Mouse (Mus musculus) testis, adult 2 months (tissue): ENCODE data around the gene Uggt1. TPM values are rescaled to one million over a fixed set of nuclear protein-coding genes. Genes with fewer than 3 reads are reported as not detected.

Experiments used
- H3K27ac ChIP-seq: fragments of 200-500 bp; 2 replicates; pipeline ENCODE4 v1.5.1; 2012; ENCODE audit warnings: low read depth, low read length; ENCODE audit not compliant: control insufficient read depth, insufficient read depth
- H3K27me3 ChIP-seq: fragments of 200-500 bp; 2 replicates; pipeline ENCODE4 v1.6.1; 2012; ENCODE audit warnings: mild to moderate bottlenecking, low read length, moderate library complexity; ENCODE audit not compliant: control insufficient read depth, insufficient read depth
- H3K36me3 ChIP-seq: fragments of 200-500 bp; 2 replicates; pipeline ENCODE4 v1.6.1; 2012; ENCODE audit warnings: mild to moderate bottlenecking, low read length; ENCODE audit not compliant: control insufficient read depth, insufficient read depth
- H3K4me1 ChIP-seq: fragments of 200-500 bp; 2 replicates; pipeline ENCODE4 v1.6.1; 2012; ENCODE audit warnings: low read length; ENCODE audit not compliant: control insufficient read depth, insufficient read depth
- H3K4me3 ChIP-seq: fragments of 200-500 bp; 2 replicates; pipeline ENCODE4 v1.5.1; 2012; ENCODE audit warnings: low read depth, mild to moderate bottlenecking, low read length, moderate library complexity, mixed read lengths; ENCODE audit not compliant: control insufficient read depth
- CTCF ChIP-seq: fragments of 200-500 bp; IDR thresholded peaks from 2 replicates; pipeline ENCODE4 v1.5.1; 2012; ENCODE audit warnings: low read depth, mild to moderate bottlenecking, inconsistent platforms, low read length, moderate library complexity; ENCODE audit not compliant: control insufficient read depth, insufficient read depth, insufficient replicate concordance
- POLR2A ChIP-seq: fragments of 200-500 bp; IDR thresholded peaks from 2 replicates; pipeline ENCODE4 v1.6.1; 2012; ENCODE audit warnings: low read depth, mild to moderate bottlenecking, inconsistent platforms, low read length, moderate library complexity; ENCODE audit not compliant: control insufficient read depth
- polyA plus RNA-seq: library from polyadenylated mRNA; depleted of rRNA; stranded (reverse); fragments of >200 nt; gene quantifications from 2 replicates; pipeline ENCODE4 v1.2.3, GENCODE M21; 2012

The Uggt1 gene
- polyA plus RNA-seq, 1 experiment, result 8.4 TPM

- no peak overlapping the region for H3K27ac ChIP-seq
- peaks cover 4% of the 10 kb centered on the region; the same call in 1 of the 2 replicates for H3K4me1 ChIP-seq
- H3K4me3 ChIP-seq, result no peak overlapping the region
- no peaks in the 10 kb centered on the region for H3K27me3 ChIP-seq
- H3K36me3 ChIP-seq, result no peaks in the 10 kb centered on the region
- no peak for TF ChIP-seq POLR2A
Observed at GRCm38 (mm10) chr1:36240176-36240575, 4.3 kb downstream of the Uggt1 start.

GRCm38 (mm10) chr1:36239396-36239795 is 5.1 kb downstream of the Uggt1 start:
- peaks cover 3% of the 10 kb centered on the region; the same call in 1 of the 2 replicates for H3K36me3 ChIP-seq
- no peak overlapping the region for H3K27ac ChIP-seq
- no peaks in the 10 kb centered on the region for H3K27me3 ChIP-seq
- no peak overlapping the region for H3K4me3 ChIP-seq
- TF ChIP-seq CTCF, result no peak
- no peak for TF ChIP-seq POLR2A
- peaks cover 4% of the 10 kb centered on the region; the same call in 1 of the 2 replicates for H3K4me1 ChIP-seq

DNA sequence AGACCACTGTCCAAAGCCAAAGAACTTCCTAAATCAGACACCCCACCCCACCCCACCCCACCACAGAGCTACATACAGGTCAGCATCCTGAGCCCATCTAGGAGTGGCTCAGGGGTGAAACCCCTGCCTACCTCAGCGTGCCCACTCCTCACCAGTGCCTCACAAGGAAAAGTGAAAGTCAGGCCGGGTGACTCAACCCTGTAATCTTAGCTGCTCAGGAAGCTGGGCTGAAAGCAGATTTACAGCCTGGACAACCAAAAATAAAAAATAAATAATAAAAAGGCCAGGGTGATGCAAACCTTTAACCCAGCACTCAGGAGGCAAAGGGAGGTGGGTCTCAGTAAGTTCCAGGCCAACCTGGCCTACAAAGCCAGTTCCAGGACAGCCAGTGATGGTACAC is 8.7 kb downstream of the Uggt1 start:
- no peak for TF ChIP-seq CTCF
- TF ChIP-seq POLR2A, result no peak
- H3K27me3 ChIP-seq, result no peaks in the 10 kb centered on the region
- H3K4me3 ChIP-seq, result no peak overlapping the region
- no peak overlapping the region for H3K27ac ChIP-seq
- no peaks in the 10 kb centered on the region for H3K4me1 ChIP-seq
- H3K36me3 ChIP-seq, result peaks cover 3% of the 10 kb centered on the region; the same call in 1 of the 2 replicates

DNA sequence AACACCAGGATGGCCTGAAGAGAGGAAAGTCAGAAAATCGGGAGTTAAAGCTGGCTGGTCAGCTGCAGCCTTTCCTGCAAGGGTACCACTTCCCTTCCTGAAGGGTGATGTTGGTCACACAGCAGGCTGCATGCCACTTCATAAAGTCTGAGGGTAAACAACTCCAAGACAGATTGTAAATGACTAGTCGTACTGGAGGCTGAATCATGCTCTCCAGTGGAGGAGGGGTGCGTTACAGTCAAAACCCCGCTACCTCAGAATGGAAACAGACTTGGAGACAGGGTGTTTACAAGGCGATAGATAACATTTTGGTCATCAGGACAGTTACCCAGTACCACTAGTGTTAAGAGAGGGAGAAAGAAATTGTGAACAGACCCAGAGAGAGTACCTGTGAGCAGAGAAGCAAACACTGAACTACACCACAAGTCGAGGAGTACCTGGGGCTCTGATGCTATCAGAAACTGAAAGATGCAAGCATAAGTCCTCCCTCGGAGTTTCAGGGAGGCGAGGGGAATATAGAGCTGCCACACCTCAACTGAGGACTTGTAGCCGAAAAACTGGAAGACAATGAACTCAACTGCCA is 9.4 kb downstream of the Uggt1 start:
- H3K36me3 ChIP-seq, result peaks cover 3% of the 10 kb centered on the region; the same call in 1 of the 2 replicates
- H3K27me3 ChIP-seq, result no peaks in the 10 kb centered on the region
- no peak overlapping the region for H3K4me3 ChIP-seq
- no peak overlapping the region for H3K27ac ChIP-seq
- no peak for TF ChIP-seq POLR2A
- TF ChIP-seq CTCF, result no peak
- H3K4me1 ChIP-seq, result no peaks in the 10 kb centered on the region

- peaks cover 3% of the 10 kb centered on the region; the same call in 1 of the 2 replicates for H3K36me3 ChIP-seq
- no peaks in the 10 kb centered on the region for H3K4me1 ChIP-seq
- TF ChIP-seq CTCF, result no peak
- TF ChIP-seq POLR2A, result no peak
- no peaks in the 10 kb centered on the region for H3K27me3 ChIP-seq
- H3K4me3 ChIP-seq, result no peak overlapping the region
- H3K27ac ChIP-seq, result no peak overlapping the region
Observed at GRCm38 (mm10) chr1:36233218-36233617, 11.3 kb downstream of the Uggt1 start.

DNA sequence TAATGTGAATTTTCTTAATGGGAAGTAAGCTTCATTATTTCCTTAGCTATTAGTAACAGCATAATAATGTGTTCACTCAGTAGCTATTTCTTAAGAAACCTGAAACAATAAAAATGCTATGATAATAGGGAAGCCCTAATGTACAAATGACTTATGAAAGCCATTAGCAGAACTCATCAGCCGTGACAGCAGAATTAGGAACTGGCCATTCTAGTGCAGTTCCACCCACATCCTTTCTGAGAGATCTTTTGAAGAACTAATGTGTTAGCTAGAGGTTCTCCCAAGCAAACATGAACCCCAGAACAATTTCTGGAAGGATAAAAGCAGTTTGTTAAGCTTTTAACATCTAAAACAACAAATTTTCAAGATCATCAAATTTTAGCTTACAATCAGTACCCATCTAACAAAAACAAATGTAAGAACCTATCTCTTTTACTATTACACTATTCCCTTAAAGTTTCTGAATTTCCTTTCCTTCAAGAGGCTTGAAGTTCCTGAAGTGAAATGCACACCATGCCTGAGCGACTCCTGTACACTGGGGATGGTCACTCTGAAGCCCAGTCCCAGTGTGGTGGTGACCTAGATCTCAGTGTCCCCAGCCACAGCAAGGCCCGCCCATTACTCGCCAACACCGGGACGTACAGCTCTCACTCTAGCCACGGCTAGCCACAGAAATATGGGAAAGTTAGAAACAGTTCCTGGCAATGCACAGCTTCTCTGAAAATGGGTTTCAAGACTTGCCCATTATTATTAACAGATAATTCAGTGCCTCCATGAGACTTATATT is 13.4 kb downstream of the Uggt1 start:
- no peaks in the 10 kb centered on the region for H3K4me1 ChIP-seq
- no peak overlapping the region for H3K27ac ChIP-seq
- H3K4me3 ChIP-seq, result no peak overlapping the region
- H3K36me3 ChIP-seq, result peaks cover 3% of the 10 kb centered on the region; the same call in 1 of the 2 replicates
- no peak for TF ChIP-seq CTCF
- TF ChIP-seq POLR2A, result no peak
- H3K27me3 ChIP-seq, result no peaks in the 10 kb centered on the region

DNA sequence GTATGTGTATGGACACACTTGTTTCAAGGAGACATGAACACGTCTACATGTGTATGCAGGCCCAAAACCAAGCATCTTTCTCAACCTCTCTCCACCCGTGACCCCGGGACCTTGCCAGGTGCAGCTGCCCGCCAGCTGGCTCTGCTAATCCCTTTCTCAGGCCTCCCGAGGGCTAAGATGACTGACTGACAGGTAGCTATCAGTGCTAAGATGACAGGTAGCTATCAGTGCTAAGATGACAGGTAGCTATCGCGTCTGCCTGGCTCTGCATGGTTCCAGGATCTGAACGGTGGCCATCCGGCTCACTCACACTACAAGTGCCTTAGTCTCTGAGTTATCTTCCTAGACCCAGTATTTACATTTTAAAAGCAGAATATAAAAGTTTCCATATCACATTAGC is 16.1 kb downstream of the Uggt1 start:
- Histone ChIP-seq H3K36me3 (no peaks in the 10 kb centered on the region), H3K4me3 (no peak overlapping the region), H3K27ac (no peak overlapping the region), H3K27me3 (no peaks in the 10 kb centered on the region), H3K4me1 (no peaks in the 10 kb centered on the region)
- no peak for TF ChIP-seq POLR2A
- TF ChIP-seq CTCF, result no peak
